Mouse (Mus musculus) macrophage (primary cell): ENCODE data around the gene Tbc1d22a. TPM values are rescaled to one million over a fixed set of nuclear protein-coding genes. Genes with fewer than 3 reads are reported as not detected.
A peak's percentile ranks its signal among the peaks of the same experiment; 100 is the strongest.

Experiments
- H3K27ac ChIP-seq: fragments of 350-480 bp; formaldehyde crosslinking; 2 replicates; pipeline ENCODE4 v1.9.0; 2021
- H3K36me3 ChIP-seq: fragments of 350-480 bp; formaldehyde crosslinking; 2 replicates; pipeline ENCODE4 v1.9.0; 2021; ENCODE audit errors: inconsistent target
- H3K4me3 ChIP-seq: fragments of 350-480 bp; formaldehyde crosslinking; 2 replicates; pipeline ENCODE4 v1.9.0; 2021; ENCODE audit errors: inconsistent target
- H3K79me2 ChIP-seq: fragments of 350-480 bp; formaldehyde crosslinking; 2 replicates; pipeline ENCODE4 v1.9.0; 2021; ENCODE audit errors: inconsistent target
- WGBS: methylation state at CpG from one replicate; pipeline ENCODE4 v1.1.7; 2026; ENCODE audit warnings: inconsistent platforms; ENCODE audit not compliant: missing documents; 5-methylcytosine and 5-hydroxymethylcytosine counted together
- polyA plus RNA-seq: library from polyadenylated mRNA; stranded (reverse); fragments of 250-400 nt; gene quantifications from 3 replicates; pipeline ENCODE4 v1.2.4, GENCODE M21; 2018; ENCODE audit warnings: inconsistent platforms
- total RNA-seq, 78 experiments: library from RNA; depleted of rRNA; stranded (reverse); fragments of 250-400 nt; gene quantifications; 1 replicate in 9 of 78; 2 replicates in 24 of 78; 3 replicates in 43 of 78; 4 replicates in 2 of 78; pipeline ENCODE4 v1.2.4; 2018; ENCODE audit warnings: inconsistent platforms in 56 of 78

The Tbc1d22a gene
- 100 to 1,000 TPM in 22 of 26 experiments, 10 to 100 TPM in 4; 49.2 to 243 (median 149) TPM for total RNA-seq (2018; cell fraction: chromatin; rRNA removed)
- total RNA-seq (2018; cell fraction: cytosol; rRNA removed): 10 to 100 TPM; 47.8 to 85.0 (median 62.8) TPM
- 100 to 1,000 TPM in 11 of 26 experiments, 10 to 100 TPM in 15; 41.2 to 234 (median 79.2) TPM for total RNA-seq (2018; cell fraction: nucleus; rRNA removed)
- polyA plus RNA-seq: 49.5 to 60.9 TPM (median 57.9 TPM) in 3 replicates

DNA sequence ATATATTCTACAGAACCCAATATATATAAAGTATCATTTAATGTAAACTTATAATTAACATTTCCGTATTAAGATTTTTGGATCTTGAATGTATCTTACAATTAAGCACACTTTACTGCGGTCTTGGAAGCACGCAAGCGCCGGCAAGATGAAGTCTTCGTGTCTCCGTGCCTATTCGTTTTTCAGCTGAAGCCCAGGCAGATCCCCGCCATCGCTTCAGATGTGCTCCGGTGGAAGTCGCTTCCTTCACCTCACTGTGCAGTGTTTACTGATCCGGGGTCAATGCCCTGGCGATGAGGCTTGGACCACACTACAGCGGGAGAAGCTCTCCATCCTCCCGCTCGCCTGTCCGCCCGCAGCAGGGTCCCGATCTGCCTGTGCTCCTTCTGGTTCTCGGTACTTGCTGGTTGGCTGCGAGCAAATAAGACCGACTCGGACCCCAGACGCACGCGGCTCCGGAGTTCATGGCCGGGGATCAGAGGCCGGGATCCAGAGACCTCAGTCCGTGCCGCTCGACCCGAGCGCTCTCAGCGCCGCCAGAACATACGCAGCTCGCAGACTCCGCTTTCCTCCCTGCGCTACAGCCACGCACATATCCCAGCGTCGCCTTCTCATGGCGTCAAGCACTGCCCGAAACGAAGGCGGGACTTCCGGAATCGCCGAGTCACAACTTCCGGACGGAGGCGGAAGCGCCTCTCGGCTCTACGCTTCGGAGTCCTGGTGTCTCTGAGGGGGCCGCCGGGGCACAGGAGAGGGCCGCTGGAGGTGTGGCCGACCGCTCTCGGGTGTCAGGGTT, at the start of gene Tbc1d22a:
Tbc1d22a (plus strand) TSS at position 707 of the 796 bp plus-strand sequence.
- WGBS: under 1% methylated on average over 58 of the region's 64 CpGs
- H3K27ac ChIP-seq: peak within 1 kb of the TSS; percentile 90
- peaks cover 92% of the 10 kb centered on the region for H3K79me2 ChIP-seq
- no peaks in the 10 kb centered on the region for H3K36me3 ChIP-seq
- H3K4me3 ChIP-seq: peak within 1 kb of the TSS; percentile 88

DNA sequence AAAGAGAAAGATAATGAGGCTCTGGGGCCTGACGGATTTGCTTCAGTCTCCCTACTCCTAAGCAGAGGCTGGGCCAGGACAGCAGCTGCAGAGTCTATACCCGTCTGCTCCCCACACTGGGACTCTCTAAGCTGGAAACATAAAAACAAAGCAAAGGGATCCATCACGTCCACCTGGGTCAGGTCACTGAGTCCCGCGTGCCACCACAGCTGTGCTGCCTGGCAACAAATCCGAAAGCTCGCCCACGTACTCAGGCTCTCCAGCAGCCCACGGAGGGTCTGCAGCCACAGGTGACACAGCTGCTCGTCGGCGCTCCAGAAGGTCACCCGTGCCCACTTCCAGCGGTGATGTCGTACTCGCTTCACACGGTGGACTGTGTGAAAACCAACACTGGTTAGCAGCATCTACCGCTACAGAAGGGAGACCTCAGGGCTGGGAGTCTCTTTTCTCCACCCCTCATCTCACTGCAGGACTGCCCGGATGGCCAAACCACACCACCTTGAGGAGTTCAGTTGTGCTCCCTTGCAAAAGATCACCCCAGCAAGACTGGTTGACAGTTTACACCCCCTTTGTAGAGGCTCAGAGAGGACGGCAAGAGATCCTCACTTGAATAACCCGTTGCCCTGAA, 49.4 kb upstream of the Tbc1d22a start:
- 98% methylated on average over 20 of the region's 21 CpGs for WGBS
- H3K36me3 ChIP-seq: peaks cover 56% of the 10 kb centered on the region

DNA sequence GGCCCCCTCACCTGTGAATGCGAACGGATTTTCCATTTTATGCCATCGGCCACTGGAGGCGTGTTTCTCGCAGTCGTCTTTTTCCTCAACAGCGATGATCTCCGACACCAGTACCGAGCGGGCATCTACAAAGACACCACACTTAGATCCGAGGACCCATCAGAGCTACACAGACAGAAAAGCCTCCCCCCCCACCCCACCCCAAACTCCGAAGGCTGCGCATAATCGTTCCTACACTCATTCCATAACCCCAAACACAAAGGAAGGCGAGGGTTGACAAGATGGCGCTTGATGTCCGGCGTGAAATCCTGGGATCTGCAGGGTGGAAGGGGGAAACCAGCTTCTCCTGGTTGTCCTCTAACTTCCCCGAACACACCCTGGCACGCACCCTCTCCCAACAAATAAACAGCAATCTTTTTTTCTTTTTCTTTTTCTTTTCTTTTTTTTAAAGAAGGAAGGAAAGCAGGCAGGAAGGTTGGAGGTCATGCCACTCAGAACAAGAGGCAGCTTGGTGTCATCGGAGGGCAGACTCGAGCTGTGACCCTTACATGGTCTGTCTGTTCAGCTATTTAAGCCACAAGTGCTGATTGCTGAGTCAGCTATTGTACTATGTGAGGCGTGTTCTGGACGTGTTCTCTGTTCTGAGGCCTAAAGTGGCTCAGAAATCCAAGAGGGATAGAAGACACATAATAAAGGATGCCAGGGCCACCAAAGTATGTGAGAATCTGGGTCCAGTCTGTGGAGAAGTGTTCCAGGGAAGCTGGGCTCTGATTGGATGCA, 48.3 kb upstream of the Tbc1d22a start:
- no peak overlapping the region for H3K4me3 ChIP-seq

More for the DNA sequence above, 49.4 kb upstream of the Tbc1d22a start:
- peaks cover 99% of the 10 kb centered on the region for H3K79me2 ChIP-seq
- H3K27ac ChIP-seq: peak overlapping the region; percentile 100; the same call in 1 of the 2 replicates
- no peak overlapping the region for H3K4me3 ChIP-seq

DNA sequence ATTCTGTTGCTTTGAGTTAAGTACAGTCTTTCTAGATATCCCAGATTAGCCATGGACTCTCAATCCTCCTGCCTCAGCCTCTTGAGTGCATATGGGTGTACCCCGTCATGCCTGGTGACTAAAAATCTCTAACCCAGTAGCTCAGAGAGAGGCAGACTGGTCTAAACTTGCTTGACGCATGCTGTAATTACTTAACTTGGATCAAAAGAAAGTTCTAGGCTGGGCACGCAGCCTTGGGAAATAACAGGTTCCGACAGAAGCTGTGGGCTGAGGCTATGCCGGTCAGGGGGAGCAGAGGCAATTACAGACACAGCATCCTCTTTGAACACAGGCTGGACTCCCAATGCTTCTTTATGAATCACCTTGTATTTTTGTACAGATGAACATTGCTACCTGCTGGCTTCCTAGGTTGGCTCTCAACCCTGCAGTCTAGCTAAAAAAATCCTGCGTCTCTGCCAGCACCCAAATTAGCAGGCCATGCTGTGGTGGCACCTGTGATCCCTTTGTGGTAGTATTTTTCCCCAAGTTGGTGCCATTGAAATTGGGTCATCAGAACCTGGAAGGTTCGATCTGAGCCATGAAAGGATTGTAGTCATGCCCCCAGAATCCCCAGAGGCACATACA, 47.1 kb upstream of the Tbc1d22a start:
- Histone ChIP-seq H3K36me3 (peaks cover 34% of the 10 kb centered on the region), H3K4me3 (no peak overlapping the region), H3K79me2 (peaks cover 99% of the 10 kb centered on the region), H3K27ac (peak overlapping the region; percentile 100)
- WGBS: 91% methylated on average over 7 of the region's 7 CpGs

More for the DNA sequence above, 48.3 kb upstream of the Tbc1d22a start:
- H3K79me2 ChIP-seq: peaks cover 99% of the 10 kb centered on the region
- H3K27ac ChIP-seq: peak overlapping the region; percentile 100
- 90% methylated on average over 23 of the region's 24 CpGs for WGBS
- H3K36me3 ChIP-seq: peaks cover 46% of the 10 kb centered on the region

DNA sequence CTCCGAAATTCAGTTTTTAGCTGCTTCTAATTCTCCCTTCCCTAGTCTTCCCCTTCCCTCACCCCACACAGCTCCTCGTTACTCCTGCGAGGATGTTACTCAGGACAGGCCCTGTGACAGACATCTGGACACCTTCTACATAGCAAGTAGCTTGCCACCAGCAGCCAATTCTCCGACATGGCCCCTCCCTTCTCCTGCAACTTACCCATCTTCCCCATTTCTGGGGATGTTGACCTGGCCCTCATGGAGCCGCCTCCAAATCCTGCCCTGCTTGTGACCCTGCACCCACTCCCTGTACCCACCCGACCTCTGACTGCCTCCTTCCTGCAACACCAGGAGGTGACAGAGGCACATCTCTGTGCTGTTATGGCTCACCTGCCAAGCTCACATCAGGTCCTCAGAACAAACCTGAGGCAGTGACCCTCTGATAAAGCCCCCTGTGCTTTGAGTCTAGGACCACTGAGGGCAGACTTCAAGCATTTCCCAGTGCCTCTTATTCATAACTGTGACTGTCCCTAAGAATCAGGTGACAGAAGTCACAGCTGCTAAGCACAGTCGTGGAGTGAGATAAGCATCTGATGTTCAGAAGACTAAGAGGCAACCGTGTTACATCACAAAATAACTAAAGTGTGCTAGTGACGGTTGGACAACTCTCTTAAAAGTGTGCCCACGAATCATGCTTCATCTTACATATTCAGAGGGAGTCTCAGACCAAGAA, 46.3 kb upstream of the Tbc1d22a start:
- Histone ChIP-seq H3K27ac (peak overlapping the region; percentile 100), H3K36me3 (peaks cover 27% of the 10 kb centered on the region), H3K4me3 (no peak overlapping the region), H3K79me2 (peaks cover 99% of the 10 kb centered on the region)
- 35% methylated on average over 10 of the region's 10 CpGs for WGBS

DNA sequence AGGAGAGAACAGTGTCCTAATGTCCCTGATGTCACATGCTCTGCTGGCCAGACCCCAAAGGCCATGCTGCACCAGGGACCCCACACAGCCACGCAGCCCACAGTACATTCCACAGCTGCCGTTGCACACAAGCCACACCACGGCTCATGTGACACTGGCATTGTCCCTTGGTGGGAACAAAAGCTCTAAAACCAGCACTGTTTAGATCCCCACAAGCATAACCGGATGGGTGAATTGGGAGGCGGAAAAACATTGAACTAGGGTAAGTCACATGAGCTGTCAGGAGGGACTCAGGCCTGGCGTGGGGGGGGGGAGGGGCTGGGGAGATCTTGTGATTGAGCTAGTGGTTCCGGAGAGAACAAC, 45.8 kb upstream of the Tbc1d22a start:
- Histone ChIP-seq H3K4me3 (no peak overlapping the region), H3K36me3 (peaks cover 22% of the 10 kb centered on the region), H3K79me2 (peaks cover 99% of the 10 kb centered on the region), H3K27ac (peak overlapping the region; percentile 100)
- 16% methylated on average over 6 of the region's 7 CpGs for WGBS

DNA sequence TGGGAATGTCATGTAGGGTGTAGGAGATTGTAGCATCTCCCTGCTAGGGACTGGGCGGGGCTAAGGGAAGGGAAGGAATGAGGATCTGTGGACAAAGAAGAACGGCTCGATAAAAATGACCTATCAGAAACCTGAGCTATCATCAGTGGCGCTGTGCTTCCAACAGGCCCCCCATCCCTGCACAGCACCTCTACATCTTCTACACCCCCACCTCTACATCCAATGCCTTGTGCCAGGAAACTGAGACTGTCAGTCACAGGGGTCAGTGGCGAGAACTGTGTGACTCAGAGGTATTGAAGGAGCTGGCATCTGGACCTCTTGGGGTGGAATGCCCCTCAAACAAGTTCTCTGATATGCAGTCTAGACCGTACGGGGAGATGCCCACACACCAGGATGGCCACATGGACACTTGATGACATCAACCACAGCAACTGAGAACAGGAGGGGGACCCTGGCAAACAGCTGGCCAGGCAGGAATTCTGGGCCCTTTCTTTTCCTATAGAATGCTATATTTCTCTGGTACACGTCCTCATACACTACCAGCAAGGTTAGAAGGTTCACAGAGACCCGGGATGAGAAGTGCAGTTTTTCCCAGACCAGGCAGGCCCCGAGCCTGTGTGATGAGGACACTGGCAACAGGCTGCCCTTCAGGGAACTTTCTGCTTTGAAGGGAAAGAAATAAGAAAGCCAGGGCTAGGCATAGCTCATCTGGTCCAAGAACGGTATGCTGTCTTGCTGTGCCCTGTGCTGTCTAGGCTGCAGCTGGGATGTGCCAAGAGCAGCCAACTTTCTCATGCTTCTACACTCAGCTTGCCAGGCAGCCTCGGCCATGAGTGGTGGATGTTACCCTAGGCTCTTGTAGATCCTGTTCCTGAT, 45.1 kb upstream of the Tbc1d22a start:
- Histone ChIP-seq H3K79me2 (peaks cover 99% of the 10 kb centered on the region), H3K36me3 (peaks cover 16% of the 10 kb centered on the region), H3K4me3 (no peak overlapping the region), H3K27ac (peak overlapping the region; percentile 100)
- WGBS: 59% methylated on average over 12 of the region's 12 CpGs

DNA sequence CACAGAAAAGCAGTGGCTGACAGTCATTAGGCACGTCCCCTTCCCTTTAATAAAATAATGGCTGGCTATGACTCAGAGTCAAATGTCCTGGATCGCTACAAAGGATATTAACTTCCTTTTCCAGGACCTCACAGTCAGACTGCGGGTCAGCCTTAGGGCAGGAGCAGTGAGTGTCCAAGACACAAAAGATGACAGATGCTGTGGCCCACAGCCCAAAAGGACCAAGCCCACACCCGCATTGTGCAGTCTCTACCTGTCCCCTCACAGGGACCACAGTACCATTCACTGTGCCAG, 44.5 kb upstream of the Tbc1d22a start:
- Histone ChIP-seq H3K27ac (peak overlapping the region; percentile 100), H3K4me3 (no peak overlapping the region), H3K36me3 (peaks cover 10% of the 10 kb centered on the region), H3K79me2 (peaks cover 99% of the 10 kb centered on the region)
- 21% methylated on average over 4 of the region's 4 CpGs for WGBS

DNA sequence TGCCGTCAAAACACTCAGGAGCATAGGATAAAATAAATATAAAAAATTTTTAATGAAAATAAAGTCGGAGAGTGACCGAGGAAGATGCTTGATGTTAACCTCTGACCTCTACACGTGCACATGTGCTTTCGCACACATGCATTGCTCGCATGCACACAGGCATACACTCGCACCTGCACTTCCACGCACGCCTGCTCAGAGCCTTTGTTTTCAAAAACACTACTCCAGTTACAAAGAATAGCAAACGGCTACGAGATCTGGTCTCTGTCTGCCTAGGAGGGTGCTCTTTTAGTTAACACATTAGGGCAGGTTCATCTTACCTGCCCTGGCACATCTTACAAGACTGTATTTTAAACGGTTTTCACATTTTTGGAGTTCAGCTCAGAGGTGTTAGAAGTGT, 42.9 kb upstream of the Tbc1d22a start:
- H3K27ac ChIP-seq: peak overlapping the region; percentile 100
- H3K36me3 ChIP-seq: no peaks in the 10 kb centered on the region; the same call in 1 of the 2 replicates
- WGBS: 94% methylated on average over 12 of the region's 12 CpGs
- no peak overlapping the region for H3K4me3 ChIP-seq
- H3K79me2 ChIP-seq: peaks cover 99% of the 10 kb centered on the region

DNA sequence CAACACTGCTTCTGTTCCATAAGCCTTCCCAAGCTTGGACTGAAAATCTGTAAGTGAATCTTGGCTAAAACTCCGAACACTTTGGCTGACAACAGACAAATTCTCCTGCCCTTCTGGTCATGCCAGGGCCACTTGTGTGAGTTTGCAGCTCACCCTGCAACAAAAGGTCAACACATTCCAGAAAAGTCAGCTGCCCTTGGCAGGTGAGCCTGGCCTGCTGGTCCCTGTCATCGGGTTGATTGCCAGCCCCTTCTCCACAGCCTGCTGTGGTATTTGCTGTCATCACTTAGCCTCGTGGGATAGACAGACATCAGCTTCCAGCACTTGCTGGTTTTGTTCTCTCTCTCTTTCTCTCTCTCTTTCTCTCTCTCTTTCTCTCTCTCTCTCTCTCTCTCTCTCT, 42.1 kb upstream of the Tbc1d22a start:
- no peak overlapping the region for H3K4me3 ChIP-seq
- 74% methylated on average over 3 of the region's 3 CpGs for WGBS
- H3K27ac ChIP-seq: peak overlapping the region; percentile 100
- peaks cover 4% of the 10 kb centered on the region; the same call in 1 of the 2 replicates for H3K36me3 ChIP-seq
- peaks cover 99% of the 10 kb centered on the region for H3K79me2 ChIP-seq

DNA sequence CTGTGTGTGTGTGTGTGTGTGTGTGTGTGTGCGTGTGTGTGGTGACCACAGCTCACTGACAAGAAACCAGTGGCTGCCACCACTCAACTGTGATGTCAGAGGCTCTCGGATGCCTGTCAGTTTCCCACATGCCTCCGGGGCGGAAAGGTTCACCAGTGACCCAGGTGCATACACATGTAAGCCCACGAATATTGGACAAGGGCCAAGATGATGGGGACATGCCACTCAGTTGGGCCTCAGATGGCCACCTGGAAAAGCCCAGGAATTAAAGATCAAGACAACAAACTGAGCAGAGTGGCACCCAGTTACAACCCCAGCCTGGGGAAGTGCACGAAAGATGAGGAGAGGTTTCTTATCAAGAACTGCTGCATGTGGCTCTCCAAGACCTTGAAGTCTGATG, 41.7 kb upstream of the Tbc1d22a start:
- no peak overlapping the region for H3K4me3 ChIP-seq
- WGBS: 52% methylated on average over 5 of the region's 6 CpGs
- H3K27ac ChIP-seq: peak overlapping the region; percentile 100
- peaks cover 6% of the 10 kb centered on the region; the same call in 1 of the 2 replicates for H3K36me3 ChIP-seq
- H3K79me2 ChIP-seq: peaks cover 99% of the 10 kb centered on the region

DNA sequence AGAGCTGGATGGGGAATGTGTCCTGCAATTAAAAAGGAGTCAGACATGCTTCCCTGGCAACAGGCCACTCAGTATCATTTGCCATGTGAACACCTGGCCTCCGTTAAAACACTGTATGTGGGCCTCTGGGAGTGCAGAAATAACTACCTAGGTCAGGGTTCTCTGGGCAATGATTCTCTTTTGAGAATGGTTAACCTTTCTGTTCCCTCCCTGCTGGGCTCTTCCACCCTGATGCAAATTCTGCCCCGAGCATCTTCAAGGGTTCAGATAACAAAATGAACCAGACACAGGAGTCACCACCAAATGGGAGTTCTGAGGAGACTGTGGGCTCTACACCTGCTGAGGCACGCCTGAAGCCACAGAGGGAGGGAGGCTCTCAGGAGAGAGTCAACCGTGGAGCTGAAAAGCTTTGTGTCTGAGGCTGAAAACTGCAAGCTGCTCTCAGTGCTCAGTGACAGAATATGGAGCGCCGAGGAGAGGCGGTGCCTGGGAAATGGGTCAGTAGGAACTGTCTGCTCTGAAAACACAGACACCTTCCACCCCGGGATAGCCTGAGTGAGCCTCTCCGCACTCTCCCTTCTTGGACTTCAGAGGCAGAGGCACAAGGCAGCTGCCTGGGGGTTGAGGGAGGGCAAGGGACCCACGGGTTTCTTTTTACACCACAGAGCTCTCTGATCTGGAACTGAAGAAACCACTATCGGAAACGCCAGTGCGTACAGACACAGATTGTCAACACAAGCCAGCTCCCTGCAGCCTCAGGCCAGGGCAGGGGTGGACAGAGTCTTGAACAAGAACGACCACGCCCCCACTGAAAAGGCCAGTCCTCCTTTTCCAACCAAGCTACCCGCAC, 40.9 kb upstream of the Tbc1d22a start:
- Histone ChIP-seq H3K27ac (peak overlapping the region; percentile 100), H3K36me3 (peaks cover 6% of the 10 kb centered on the region), H3K79me2 (peaks cover 99% of the 10 kb centered on the region), H3K4me3 (no peak overlapping the region)
- 41% methylated on average over 15 of the region's 16 CpGs for WGBS
